Mouse (Mus musculus): Measurements from ENCODE around the gene Phip. TPM values are rescaled to one million over a fixed set of nuclear protein-coding genes. Genes with fewer than 3 reads are reported as not detected.

Phip gene
- polyA plus RNA-seq, 1 experiment: 0.39 TPM

DNA sequence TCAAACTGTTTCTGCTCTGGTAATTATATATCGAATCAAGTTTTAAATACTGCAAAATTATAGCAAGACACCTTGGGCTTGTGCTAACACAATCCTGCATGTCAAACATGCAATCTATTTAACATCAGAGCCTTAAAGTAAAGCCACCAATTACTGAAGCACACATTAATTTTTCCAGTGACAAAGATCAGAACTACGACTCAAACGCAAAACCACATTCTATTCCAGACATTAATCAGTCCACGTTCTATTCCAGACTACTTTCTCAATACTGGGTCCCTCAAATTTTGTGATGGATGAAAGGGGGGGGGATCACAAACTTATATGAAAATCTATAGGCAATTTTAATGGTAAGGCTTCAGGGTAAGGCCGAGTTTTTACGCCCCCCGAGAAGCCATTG, 68.1 kb downstream of the Phip start:
- TF ChIP-seq TAL1 (IDR thresholded peaks at IDR 0.05; ENCODE audit: low read length) (no peak), GATA1 (IDR thresholded peaks at IDR 0.05; ENCODE audit: low read length) (no peak)
- H3K4me1 ChIP-seq (ENCODE audit: control insufficient read depth): no peaks in the 10 kb centered on the region
- H3K36me3 ChIP-seq (ENCODE audit: control insufficient read depth): peaks cover 81% of the 10 kb centered on the region
- H3K9me3 ChIP-seq (ENCODE audit: control insufficient read depth, low read length): no peaks in the 10 kb centered on the region
- no peaks in the 10 kb centered on the region for H3K27me3 ChIP-seq (ENCODE audit: control insufficient read depth)
- H3K4me3 ChIP-seq (replicated peaks): no peak overlapping the region

DNA sequence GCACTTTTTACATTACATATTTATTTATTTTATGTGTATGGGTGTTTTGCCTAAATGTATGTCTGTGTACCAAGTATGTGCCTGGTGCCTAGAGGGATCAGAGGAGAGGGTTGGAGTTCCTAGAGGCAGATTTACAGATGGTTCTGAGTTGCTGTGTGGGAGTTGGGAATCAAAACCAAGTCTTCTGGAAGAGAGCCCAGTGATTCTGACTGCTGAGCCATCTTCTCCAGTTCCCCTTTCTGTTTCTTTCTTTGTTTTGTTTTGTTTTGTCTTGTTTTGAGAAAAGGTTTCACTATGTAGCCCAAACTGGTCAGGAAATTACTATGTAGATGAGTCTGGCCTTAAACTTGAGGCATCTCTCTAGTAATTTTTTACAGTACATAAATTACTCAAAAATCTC, 86.7 kb downstream of the Phip start:
- Histone ChIP-seq H3K4me1 (ENCODE audit: control insufficient read depth) (no peaks in the 10 kb centered on the region), H3K36me3 (ENCODE audit: control insufficient read depth) (peaks cover 76% of the 10 kb centered on the region)
- TF ChIP-seq TAL1 (IDR thresholded peaks at IDR 0.05; ENCODE audit: low read length): no peak
- TF ChIP-seq GATA1 (IDR thresholded peaks at IDR 0.05; ENCODE audit: low read length): no peak

DNA sequence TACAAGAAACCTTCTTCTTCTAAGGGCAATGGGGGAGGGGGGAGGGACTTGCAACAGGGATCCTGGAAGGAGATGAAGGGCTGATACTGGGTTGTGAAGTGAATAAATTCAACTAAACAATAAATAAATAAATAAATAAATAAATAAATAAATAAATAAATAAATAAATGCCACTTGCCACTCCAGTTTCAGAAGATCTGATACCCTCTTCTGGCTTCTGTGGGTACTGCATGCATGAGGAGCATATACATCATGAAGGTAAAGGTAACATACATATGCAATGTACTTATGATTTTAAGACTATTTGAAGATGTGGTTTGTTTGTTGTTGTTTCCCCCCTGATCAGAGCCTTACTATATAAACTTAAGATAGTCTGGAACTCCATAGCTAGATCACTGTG, 91.1 kb downstream of the Phip start:
- H3K4me3 ChIP-seq (replicated peaks): no peak overlapping the region
- H3K27me3 ChIP-seq (ENCODE audit: control insufficient read depth): no peaks in the 10 kb centered on the region
- H3K4me1 ChIP-seq (ENCODE audit: control insufficient read depth): no peaks in the 10 kb centered on the region
- TF ChIP-seq GATA1 (IDR thresholded peaks at IDR 0.05; ENCODE audit: low read length) (no peak), TAL1 (IDR thresholded peaks at IDR 0.05; ENCODE audit: low read length) (no peak)
- H3K9me3 ChIP-seq (ENCODE audit: control insufficient read depth, low read length): no peaks in the 10 kb centered on the region
- peaks cover 82% of the 10 kb centered on the region for H3K36me3 ChIP-seq (ENCODE audit: control insufficient read depth)

More for the DNA sequence above, 86.7 kb downstream of the Phip start:
- no peaks in the 10 kb centered on the region for H3K9me3 ChIP-seq (ENCODE audit: control insufficient read depth, low read length)
- H3K4me3 ChIP-seq (replicated peaks): no peak overlapping the region
- H3K27me3 ChIP-seq (ENCODE audit: control insufficient read depth): no peaks in the 10 kb centered on the region

DNA sequence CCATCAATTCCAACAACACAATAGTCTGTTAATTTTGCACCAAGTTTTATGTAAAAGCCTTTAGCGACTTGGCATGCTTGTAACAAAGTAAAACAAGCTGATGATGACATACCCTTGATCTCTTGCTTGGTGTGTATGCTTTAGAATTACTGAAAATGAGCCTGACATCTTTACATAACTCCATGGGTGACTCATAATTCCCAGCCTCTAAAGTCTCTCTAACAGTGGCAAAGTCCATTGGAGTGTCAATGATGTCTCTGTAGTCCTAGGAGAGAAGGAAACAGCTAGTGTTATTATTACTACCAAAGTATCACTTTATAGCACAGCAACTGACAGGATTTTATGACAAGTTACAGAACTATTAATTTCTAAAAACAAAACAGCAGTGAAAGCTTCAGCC, 98.2 kb downstream of the Phip start:
- Histone ChIP-seq H3K9me3 (ENCODE audit: control insufficient read depth, low read length) (no peaks in the 10 kb centered on the region), H3K27me3 (ENCODE audit: control insufficient read depth) (no peaks in the 10 kb centered on the region), H3K4me3 (replicated peaks) (no peak overlapping the region), H3K4me1 (ENCODE audit: control insufficient read depth) (no peaks in the 10 kb centered on the region), H3K36me3 (ENCODE audit: control insufficient read depth) (peaks cover 92% of the 10 kb centered on the region)
- TF ChIP-seq GATA1 (IDR thresholded peaks at IDR 0.05; ENCODE audit: low read length) (no peak), TAL1 (IDR thresholded peaks at IDR 0.05; ENCODE audit: low read length) (no peak)

DNA sequence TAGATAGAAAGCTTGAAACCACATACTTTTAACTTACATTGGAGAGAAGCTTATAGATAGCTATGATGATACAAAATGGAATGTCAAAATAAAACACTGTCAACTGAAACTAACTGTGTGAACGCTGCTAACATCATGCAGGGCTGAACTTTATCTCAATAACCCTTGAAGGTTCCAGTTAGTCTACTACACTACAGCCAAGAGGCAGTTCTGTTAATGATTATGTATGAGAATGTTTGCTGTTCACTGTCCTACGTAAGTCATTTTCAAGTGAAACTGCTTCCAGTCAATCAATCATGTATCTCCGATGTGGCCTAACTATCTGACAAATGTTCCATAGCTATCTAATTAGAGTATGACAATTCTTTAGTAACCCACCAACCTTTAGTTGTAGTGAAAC, 107.6 kb downstream of the Phip start:
- H3K4me3 ChIP-seq (replicated peaks): no peak overlapping the region
- no peak for TF ChIP-seq TAL1 (IDR thresholded peaks at IDR 0.05; ENCODE audit: low read length)
- TF ChIP-seq GATA1 (IDR thresholded peaks at IDR 0.05; ENCODE audit: low read length): no peak
- peaks cover 52% of the 10 kb centered on the region for H3K36me3 ChIP-seq (ENCODE audit: control insufficient read depth)
- H3K4me1 ChIP-seq (ENCODE audit: control insufficient read depth): no peaks in the 10 kb centered on the region
- H3K9me3 ChIP-seq (ENCODE audit: control insufficient read depth, low read length): no peaks in the 10 kb centered on the region
- H3K27me3 ChIP-seq (ENCODE audit: control insufficient read depth): no peaks in the 10 kb centered on the region

DNA sequence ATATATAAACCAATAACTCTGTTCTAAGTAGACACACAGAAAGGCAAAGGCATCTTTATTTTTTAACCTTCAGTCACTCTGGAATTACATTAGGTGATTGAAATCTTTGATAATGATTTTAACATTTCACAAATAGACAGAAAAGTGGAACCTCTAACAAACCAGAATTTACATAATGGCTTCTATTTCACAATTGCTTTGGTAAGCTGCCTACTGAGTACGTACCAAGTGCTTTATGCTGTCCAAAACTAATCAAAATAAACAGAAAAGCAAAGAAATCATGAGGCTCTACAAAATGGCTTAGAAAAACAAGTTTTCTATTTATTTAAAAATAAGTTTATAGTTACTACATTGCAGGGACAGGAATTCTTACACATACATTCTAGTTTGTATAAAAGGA, 109.2 kb downstream of the Phip start:
- no peaks in the 10 kb centered on the region for H3K27me3 ChIP-seq (ENCODE audit: control insufficient read depth)
- TF ChIP-seq TAL1 (IDR thresholded peaks at IDR 0.05; ENCODE audit: low read length) (no peak), GATA1 (IDR thresholded peaks at IDR 0.05; ENCODE audit: low read length) (no peak)
- no peak overlapping the region for H3K4me3 ChIP-seq (replicated peaks)
- H3K4me1 ChIP-seq (ENCODE audit: control insufficient read depth): no peaks in the 10 kb centered on the region
- peaks cover 38% of the 10 kb centered on the region for H3K36me3 ChIP-seq (ENCODE audit: control insufficient read depth)
- H3K9me3 ChIP-seq (ENCODE audit: control insufficient read depth, low read length): no peaks in the 10 kb centered on the region

DNA sequence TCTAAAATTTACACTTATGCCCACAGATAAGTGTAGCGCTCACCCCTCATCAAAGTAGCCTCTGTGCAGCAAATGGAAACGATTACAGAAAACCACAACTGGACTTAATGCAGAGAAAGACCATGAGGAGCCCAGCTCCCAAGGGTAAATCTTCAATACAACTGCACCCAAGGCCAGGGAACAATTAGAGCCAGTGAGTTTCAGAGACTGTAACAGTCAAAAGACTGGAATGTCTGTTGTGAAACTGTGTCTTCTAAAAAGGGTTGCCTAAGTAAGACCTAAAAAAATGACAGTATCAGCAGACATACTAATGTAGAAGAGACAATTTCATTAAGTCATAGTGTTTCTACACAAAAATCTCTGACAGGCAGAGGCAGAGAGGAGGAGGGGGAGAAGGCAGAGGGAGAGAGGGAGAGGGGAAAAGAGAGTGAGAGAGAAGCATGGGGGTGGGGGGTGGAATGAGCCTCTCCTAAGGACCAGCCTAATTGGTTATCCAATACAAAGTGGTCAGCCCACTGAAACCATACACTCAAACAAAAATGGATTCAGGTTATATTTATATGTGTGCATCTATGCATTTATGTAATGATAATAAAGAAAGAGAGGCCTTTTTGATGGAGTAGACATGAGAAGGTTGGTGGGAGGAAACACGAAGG, 113.4 kb downstream of the Phip start:
- TF ChIP-seq TAL1 (IDR thresholded peaks at IDR 0.05; ENCODE audit: low read length): no peak
- no peaks in the 10 kb centered on the region for H3K9me3 ChIP-seq (ENCODE audit: control insufficient read depth, low read length)
- peaks cover 11% of the 10 kb centered on the region for H3K36me3 ChIP-seq (ENCODE audit: control insufficient read depth)
- H3K4me3 ChIP-seq (replicated peaks): no peak overlapping the region
- no peaks in the 10 kb centered on the region for H3K4me1 ChIP-seq (ENCODE audit: control insufficient read depth)
- H3K27me3 ChIP-seq (ENCODE audit: control insufficient read depth): no peaks in the 10 kb centered on the region

DNA sequence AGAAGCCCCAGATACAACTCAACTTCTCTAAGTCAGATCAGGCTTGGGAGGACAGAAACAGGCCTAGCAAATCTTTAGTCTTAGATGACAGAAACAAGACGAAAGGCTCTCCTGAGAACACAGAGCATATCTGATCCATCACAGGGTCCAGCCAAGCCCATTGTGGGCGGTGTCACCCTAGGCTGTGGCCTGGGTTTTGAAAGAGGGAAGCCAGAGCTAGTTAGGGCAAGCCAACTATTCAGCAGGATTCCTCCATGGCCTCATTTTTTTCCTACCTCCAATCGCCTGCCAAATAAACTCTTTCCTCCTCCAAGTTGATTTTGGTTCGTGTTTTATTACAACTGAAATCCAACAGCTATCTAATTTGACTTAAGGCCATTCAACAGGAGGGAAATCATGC, 114.0 kb downstream of the Phip start:
- TF ChIP-seq TAL1 (IDR thresholded peaks at IDR 0.05; ENCODE audit: low read length) (no peak), GATA1 (IDR thresholded peaks at IDR 0.05; ENCODE audit: low read length) (no peak)
- peaks cover 6% of the 10 kb centered on the region for H3K36me3 ChIP-seq (ENCODE audit: control insufficient read depth)
- no peaks in the 10 kb centered on the region for H3K9me3 ChIP-seq (ENCODE audit: control insufficient read depth, low read length)

DNA sequence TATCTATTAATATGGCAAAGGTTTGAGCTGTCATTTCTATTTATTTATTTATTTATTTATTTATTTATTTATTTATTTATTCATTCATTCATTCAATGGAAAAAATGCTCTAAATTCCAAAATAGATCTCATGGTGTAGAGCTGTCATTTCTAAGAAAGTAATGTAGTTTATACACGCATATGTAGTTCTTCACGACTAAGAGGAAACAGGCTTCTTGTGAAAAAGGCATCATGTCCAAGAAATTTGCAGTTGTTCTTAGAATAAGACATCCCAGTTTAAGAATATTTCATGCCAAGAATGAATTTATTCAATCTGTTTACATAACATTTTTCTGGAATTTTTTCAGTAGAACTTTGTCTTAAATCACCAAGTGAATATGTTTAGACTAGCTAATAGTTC, 114.5 kb downstream of the Phip start:
- Histone ChIP-seq H3K27me3 (ENCODE audit: control insufficient read depth) (no peaks in the 10 kb centered on the region), H3K4me3 (replicated peaks) (no peak overlapping the region), H3K9me3 (ENCODE audit: control insufficient read depth, low read length) (no peaks in the 10 kb centered on the region), H3K36me3 (ENCODE audit: control insufficient read depth) (peaks cover 6% of the 10 kb centered on the region), H3K4me1 (ENCODE audit: control insufficient read depth) (no peaks in the 10 kb centered on the region)
- no peak for TF ChIP-seq TAL1 (IDR thresholded peaks at IDR 0.05; ENCODE audit: low read length)
- TF ChIP-seq GATA1 (IDR thresholded peaks at IDR 0.05; ENCODE audit: low read length): no peak

More for the DNA sequence above, 114.0 kb downstream of the Phip start:
- Histone ChIP-seq H3K4me3 (replicated peaks) (no peak overlapping the region), H3K27me3 (ENCODE audit: control insufficient read depth) (no peaks in the 10 kb centered on the region), H3K4me1 (ENCODE audit: control insufficient read depth) (no peaks in the 10 kb centered on the region)

DNA sequence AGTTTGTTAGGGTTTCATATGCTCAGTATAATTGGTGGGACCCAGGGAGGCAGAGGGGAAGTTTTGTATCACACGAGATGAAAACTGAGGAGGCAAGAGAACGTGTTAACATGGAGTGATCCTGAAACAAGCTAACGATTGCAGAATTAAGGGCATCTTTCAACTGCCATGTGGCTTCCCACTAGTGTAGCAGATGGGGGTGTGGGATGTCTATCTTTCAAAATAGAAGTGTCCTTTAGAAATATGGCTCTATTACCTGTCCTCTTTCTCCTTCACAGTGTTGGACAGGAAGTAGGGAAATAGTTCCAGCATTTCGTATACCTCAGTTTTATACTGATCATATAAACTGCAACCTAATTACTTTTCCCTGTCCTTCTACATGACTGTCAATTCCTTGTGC, 119.1 kb downstream of the Phip start:
- Histone ChIP-seq H3K36me3 (ENCODE audit: control insufficient read depth) (no peaks in the 10 kb centered on the region), H3K4me3 (replicated peaks) (no peak overlapping the region), H3K27me3 (ENCODE audit: control insufficient read depth) (no peaks in the 10 kb centered on the region), H3K4me1 (ENCODE audit: control insufficient read depth) (no peaks in the 10 kb centered on the region), H3K9me3 (ENCODE audit: control insufficient read depth, low read length) (no peaks in the 10 kb centered on the region)
- TF ChIP-seq TAL1 (IDR thresholded peaks at IDR 0.05; ENCODE audit: low read length) (no peak), GATA1 (IDR thresholded peaks at IDR 0.05; ENCODE audit: low read length) (no peak)

Data from erythroblast, embryonic 14.5 days (primary cell).